Mouse (Mus musculus): ENCODE measurements around the gene Alg9.
A peak's percentile ranks its signal among the peaks of the same experiment; 100 is the strongest.
"Not testable (repeated sequence)": the region's sequence is repeated elsewhere in the genome, so short reads cannot be mapped to it uniquely, and the experiment has no call there.

Alg9 gene

GRCm38 (mm10) chr9:50816512-50816911 is 41.7 kb downstream of the Alg9 start:
- DNase-seq (ENCODE audit: low spot score in 2 of 2), result no peak

GRCm38 (mm10) chr9:50818050-50818449 is 43.2 kb downstream of the Alg9 start:
- no peak for DNase-seq (ENCODE audit: low spot score in 2 of 2)

GRCm38 (mm10) chr9:50819716-50820115 is 44.9 kb downstream of the Alg9 start:
- DNase-seq (ENCODE audit: low spot score in 2 of 2), result peak in 1 of 2 experiments; percentile 52

GRCm38 (mm10) chr9:50821651-50822050 is 46.8 kb downstream of the Alg9 start:
- DNase-seq (ENCODE audit: low spot score in 2 of 2), result no peak

- DNase-seq (ENCODE audit: low spot score in 2 of 2), result no peak
Measured at GRCm38 (mm10) chr9:50822216-50822615, 47.4 kb downstream of the Alg9 start.

- no peak for DNase-seq (ENCODE audit: low spot score in 2 of 2)
Measured at GRCm38 (mm10) chr9:50823779-50824453, 49.1 kb downstream of the Alg9 start.

- no peak for DNase-seq (ENCODE audit: low spot score in 2 of 2)
Measured at GRCm38 (mm10) chr9:50831514-50831913, 56.7 kb downstream of the Alg9 start.

GRCm38 (mm10) chr9:50832162-50832561 is 57.3 kb downstream of the Alg9 start:
- DNase-seq (ENCODE audit: low spot score in 2 of 2), result no peak

GRCm38 (mm10) chr9:50832582-50832981 is 57.8 kb downstream of the Alg9 start:
- not testable (repeated sequence) for DNase-seq (ENCODE audit: low spot score in 2 of 2)

- no peak for DNase-seq (ENCODE audit: low spot score in 2 of 2)
Measured at GRCm38 (mm10) chr9:50833786-50834185, 59.0 kb downstream of the Alg9 start.

- DNase-seq (ENCODE audit: low spot score in 2 of 2), result no peak
Measured at GRCm38 (mm10) chr9:50835068-50835705, 60.4 kb downstream of the Alg9 start.

- no peak for DNase-seq (ENCODE audit: low spot score in 2 of 2)
Measured at GRCm38 (mm10) chr9:50836097-50836496, 61.3 kb downstream of the Alg9 start.

GRCm38 (mm10) chr9:50841079-50841789 is 66.4 kb downstream of the Alg9 start:
- no peak for DNase-seq (ENCODE audit: low spot score in 2 of 2)

GRCm38 (mm10) chr9:50845081-50845480 is 70.3 kb downstream of the Alg9 start, which contains the start of gene Ppp2r1b:
Ppp2r1b (plus strand) TSS chr9:50845301.
- DNase-seq (ENCODE audit: low spot score in 2 of 2), result no peak

GRCm38 (mm10) chr9:50845547-50845946 is 70.7 kb downstream of the Alg9 start:
- DNase-seq (ENCODE audit: low spot score in 2 of 2), result no peak

- DNase-seq (ENCODE audit: low spot score in 2 of 2), result no peak
Measured at GRCm38 (mm10) chr9:50847133-50847532, 72.3 kb downstream of the Alg9 start.

GRCm38 (mm10) chr9:50847606-50848368 is 73.0 kb downstream of the Alg9 start:
- no peak for DNase-seq (ENCODE audit: low spot score in 2 of 2)

- no peak for DNase-seq (ENCODE audit: low spot score in 2 of 2)
Measured at GRCm38 (mm10) chr9:50848821-50849220, 74.0 kb downstream of the Alg9 start.

GRCm38 (mm10) chr9:50849249-50849648 is 74.4 kb downstream of the Alg9 start:
- DNase-seq (ENCODE audit: low spot score in 2 of 2), result peak; percentile 84 to 87

- DNase-seq (ENCODE audit: low spot score in 2 of 2), result no peak
Measured at GRCm38 (mm10) chr9:50849755-50850154, 74.9 kb downstream of the Alg9 start.

- DNase-seq (ENCODE audit: low spot score in 2 of 2), result no peak
Measured at GRCm38 (mm10) chr9:50850271-50850670, 75.5 kb downstream of the Alg9 start.

- DNase-seq (ENCODE audit: low spot score in 2 of 2), result no peak
Measured at GRCm38 (mm10) chr9:50850713-50851112, 75.9 kb downstream of the Alg9 start.
